Mouse (Mus musculus) lung, postnatal 36 days (tissue): ENCODE data around the gene Foxp1.

Experiments used
- DNase-seq: peaks from one replicate; pipeline ENCODE4 v3.0.0; 2022; ENCODE audit warnings: mixed read lengths

The Foxp1 gene

DNA sequence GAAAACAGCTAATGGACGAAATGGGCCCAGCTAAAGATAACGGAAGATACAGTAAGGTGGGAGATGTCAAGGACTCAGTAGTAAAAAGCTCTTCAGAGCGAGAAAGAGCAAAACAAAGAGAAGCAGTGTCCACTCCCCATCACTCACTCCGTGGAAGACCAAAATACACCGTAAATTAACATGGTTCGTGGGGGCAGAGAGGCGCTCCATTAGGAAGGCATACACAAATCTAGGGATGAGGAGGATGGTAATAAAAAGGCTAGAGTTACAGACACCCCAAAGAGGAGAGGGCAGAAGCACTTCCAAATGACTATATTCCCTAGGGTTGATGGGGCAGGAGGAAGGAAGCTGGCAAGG lies 246.2 kb downstream of the Foxp1 start:
- DNase-seq = no peak

DNA sequence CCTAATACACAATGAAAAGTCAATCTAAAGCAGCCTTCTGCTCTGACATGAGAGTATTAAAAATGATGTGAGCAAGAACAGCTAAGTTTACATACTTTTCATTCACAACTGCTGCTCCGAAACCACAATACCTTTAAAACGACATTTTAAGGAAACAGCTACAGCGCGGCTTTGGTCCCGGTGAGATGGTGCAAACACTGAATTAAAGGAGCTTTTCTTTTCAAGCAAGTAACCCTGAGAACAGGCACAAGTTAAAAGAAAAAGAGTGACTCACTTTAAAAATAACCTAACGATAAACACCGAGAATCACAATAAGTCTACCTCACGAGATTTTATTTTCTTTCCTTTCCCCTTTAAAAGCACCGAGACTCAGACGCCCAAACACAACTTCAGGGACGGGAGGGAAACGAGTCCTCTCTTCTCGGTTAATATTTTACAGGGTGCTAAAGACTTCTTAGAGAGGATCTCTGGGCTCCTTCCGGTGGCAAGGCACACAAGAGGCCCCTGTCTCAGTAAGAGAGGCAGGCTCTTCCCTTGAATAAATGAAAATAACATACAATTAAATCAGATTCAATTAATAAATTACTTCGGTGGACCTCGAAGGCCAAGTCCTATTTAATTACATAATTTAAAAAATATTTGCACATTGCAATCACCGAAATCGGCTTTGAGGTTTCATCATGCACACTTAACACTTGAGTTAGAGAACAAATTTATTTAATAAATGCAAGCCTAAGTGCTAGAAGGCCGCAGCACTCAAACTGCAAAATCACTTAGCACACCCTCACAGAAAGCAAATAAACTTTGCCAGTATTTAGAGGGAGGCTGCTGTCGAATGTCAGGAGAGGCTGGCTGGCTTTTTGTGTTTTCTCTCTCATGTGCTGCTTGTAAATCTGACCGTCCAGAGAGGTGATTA lies 246.9 kb downstream of the Foxp1 start:
- peak; percentile 72 for DNase-seq

- DNase-seq = peak; percentile 27
Observed at GRCm38 (mm10) chr6:99274667-99275066, 247.9 kb downstream of the Foxp1 start.

DNA sequence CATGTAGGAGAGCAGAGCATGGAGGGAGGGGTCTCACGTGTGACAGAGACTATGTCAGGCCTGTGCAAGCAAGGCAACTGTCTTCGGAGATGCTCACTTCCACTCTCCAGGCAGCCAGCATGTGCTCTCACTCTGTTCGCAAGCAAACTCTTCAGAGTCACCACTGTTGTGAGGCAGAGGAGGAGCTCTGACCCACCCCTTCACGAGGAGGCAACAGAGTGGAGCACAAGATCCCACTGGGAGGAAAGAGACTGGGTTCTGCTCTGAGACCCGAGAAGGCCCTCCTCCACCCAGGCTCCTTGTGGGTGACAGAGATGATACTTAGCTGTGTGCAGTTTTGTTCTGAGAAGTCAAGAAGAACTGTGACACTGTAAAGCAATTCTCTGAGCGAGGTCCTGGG lies 248.3 kb downstream of the Foxp1 start:
- DNase-seq = peak; percentile 17

DNA sequence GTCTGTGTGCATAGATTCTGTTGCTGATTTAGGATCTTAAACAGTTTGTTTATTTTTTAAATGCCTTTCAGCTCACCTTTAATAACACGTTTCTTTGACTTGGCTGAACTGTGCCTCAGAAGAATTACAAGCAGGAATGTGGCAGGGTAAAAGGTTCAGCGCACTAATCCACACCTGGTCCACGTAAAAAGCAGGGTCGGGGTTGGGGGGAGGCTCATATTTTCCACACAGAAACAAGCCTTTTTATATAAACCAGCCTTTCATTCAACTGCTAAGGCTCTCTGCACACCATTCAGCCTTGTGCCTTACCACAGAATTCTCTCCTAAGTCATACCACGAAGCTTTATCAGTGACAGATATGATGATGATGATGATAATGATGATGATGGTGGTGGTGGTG lies 249.3 kb downstream of the Foxp1 start:
- DNase-seq = no peak

- DNase-seq = no peak
Observed at GRCm38 (mm10) chr6:99272174-99272573, 250.3 kb downstream of the Foxp1 start.

DNA sequence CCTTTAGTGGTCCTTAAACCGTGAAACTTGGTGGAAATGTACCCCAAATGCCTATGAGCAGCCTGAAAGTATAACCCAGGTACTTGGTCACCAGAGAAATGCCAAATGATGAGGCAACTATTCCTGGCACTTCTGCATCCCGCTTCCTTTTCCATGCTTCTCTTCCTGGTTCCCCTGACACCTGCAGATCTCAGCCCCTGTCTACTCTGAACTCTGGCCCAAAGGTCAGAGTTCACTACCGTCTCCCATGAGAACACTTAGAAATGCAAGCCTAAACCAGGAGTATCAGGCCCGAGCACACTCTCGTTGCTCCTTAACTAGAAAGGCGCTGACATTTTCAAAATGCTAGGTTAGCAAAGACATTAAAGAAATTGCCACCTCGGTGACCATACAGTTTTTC lies 250.8 kb downstream of the Foxp1 start:
- no peak for DNase-seq

- no peak for DNase-seq
Observed at GRCm38 (mm10) chr6:99269921-99270320, 252.6 kb downstream of the Foxp1 start.

- no peak for DNase-seq
Observed at GRCm38 (mm10) chr6:99268171-99269061, 254.1 kb downstream of the Foxp1 start.

DNA sequence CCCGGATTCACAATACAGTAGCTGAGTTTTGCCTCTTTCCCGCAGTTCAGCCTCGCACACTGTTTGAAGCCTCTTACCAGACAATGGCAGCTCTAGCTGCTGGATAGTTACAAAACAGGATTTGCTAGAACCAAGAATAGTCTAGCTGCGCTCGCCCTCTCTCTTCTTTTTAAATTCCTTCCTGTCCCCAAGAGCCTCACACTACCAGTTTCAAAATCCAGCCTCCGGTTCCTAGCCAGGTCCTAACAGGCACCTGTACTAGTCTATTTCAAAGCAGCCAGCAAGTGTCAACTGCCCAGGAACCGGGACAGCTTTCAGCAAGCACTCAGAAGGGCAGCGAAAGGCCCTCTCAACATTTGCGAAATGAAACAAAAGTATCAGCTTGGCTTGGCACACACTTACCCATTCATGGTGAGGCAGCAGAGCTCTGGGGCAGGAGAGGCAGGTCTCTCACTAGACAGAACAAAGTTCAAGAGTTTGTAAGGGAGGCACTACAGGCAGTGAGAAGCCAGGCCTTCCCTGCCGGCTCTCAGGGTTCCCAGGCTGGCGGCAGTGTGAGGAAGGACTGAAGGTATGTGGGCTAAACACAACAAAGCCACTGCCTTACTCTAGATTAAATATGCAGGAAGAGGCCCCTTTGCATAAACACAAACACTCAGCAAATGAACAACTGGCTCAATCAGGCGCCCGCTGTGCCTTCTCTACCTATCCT lies 256.4 kb downstream of the Foxp1 start:
- peak; percentile 84 for DNase-seq

- DNase-seq = peak; percentile 30
Observed at GRCm38 (mm10) chr6:99265173-99265572, 257.3 kb downstream of the Foxp1 start.

DNA sequence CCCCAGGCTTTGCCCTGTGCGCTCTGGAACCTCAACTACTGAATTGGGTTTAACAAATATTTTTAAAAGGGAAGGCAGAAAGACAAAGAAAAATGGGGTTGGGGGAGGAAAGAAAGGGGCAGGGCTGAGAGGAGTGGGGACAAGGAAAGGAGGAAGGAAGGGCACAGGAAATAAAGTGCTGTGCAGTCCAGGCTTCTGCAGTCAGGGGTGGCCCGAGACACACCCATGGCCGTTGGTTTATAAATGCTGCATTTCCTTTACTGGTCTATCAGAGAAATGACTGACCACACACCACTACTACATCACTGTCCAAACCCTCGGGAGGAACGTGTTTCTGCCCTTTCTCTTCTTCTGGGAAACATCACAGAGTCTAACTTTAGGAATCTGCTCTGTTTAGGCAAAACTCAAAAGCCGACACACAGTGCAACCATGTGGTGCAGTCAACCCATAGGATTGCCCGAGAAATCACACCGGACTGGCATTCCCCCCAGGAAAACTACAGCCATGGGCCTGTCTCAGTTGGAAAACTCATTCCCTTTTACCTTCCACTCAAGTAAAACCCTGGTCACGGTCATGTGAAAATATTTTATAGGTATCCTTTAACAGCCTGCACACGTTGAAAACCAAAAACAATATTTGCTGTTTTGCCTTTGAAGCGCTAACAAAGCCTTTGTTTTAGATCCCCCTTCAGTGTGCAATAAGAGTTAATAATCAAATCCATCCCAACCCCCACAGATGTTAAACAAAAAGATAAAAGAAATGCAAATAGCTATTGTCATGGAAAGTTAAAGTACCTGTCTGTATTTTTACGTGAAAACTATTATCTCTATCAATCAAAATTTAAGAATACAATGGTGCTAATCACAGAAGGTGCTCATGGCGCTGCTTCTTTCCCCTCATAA lies 258.1 kb downstream of the Foxp1 start:
- peak; percentile 41 for DNase-seq

DNA sequence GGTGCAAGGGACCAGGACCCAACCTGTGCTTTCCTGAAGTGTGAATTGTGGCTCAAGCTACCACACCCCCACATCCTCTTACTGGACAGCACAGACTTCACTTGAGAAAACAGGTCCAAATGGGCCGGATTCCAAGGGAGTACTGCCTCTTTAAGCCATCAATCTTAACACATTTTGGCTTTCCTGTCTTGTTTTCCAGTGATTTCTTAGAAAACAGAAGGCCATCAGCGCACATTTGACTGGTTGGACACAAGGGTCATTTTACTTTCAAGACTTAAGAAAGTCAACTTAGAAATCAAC lies 258.7 kb downstream of the Foxp1 start:
- DNase-seq = peak; percentile 55

DNA sequence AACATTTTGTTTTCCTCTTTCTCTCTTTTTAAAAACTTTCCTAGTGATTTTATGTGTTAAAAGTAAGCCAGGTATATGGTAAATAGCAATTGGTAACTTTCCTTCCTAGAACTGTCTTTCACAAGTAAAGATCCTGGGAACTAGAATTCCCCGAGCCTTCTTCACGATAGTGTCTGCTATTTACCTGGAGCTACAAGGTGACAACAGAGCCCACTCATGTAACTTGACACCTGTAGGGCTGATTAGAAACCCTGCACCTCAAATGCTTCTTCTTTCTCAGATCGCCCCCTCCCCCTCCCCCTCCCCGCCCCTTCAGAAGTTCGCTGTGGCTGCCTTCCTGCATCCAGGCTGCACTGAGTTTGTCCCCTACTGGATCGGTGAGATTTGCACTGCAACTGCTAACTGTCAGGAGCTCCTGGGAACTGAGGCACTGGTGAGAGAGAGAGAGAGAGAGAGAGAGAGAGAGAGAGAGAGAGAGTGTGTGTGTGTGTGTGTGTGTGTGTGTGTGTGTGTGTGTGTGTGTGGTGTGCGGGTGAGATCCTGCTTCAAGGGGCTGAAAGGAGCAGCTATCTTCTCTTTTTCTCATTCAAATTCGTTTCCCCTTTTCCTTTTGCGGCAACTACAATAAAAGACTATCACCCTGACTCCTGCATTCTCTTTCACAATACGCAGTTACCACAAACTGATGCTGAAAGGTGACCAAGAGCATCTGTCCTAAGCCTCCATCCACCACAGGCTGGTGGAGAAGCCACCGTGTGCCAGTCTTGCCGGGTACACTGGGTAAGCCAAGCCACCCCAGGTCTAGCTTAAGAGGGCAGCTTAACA lies 259.2 kb downstream of the Foxp1 start:
- DNase-seq = no peak

DNA sequence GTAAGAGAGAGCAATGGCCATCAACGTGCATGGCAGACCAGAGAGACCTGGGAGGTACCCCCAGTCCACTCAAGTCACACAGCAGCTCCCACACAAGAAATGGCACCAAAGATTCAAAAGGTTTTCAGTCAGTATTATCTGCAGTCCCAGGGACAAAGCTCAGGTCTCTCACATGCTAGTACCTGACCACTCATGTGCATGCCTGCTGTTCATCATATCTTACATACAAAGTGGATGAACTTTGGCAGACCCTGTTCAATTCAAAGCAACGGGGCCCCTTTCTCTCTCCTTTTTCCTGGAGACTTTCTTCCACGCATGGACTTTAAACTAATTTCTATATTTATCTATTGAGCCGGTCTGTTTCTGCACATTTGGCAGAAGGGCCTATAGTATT lies 260.8 kb downstream of the Foxp1 start:
- DNase-seq = no peak

DNA sequence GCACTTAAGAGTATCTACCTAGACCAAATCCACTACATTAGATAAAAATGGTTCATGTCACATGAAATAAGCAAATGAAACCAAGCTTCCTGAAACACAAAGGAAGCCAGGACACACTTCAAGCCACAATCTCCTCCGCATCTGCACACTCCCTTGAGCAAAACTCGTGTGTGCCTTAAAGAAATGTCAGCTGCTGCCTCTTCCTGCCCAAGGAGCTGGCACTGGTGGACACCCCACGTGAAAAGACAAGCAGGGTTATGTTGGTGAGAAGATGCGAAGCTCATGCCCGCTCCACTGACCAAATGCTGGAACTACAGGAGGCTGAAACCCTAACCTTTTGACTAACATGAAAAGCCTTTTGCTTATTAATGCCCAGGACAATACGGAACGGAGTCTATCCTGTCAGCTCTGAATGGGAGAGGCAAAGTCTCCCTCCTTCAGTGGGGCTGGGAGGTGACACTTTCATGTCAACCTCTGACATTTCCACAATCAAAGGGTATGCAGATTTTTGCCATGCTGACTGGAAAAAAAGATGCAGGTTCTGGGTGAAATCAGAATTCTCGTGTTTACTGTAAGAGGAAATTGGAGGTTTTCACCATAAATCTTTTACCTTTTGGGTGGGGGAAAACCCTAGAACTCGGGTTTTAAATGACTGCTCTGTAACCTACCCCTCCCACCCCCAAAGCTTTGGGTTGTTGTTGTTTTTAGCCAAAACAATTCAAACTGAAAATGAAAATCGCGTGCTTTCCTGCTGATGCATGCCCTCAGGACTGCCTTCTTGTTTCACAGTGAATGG lies 261.4 kb downstream of the Foxp1 start:
- DNase-seq = peak; percentile 24

- no peak for DNase-seq
Observed at GRCm38 (mm10) chr6:99258346-99258745, 264.2 kb downstream of the Foxp1 start.

- DNase-seq = no peak
Observed at GRCm38 (mm10) chr6:99257676-99258075, 264.8 kb downstream of the Foxp1 start.

DNA sequence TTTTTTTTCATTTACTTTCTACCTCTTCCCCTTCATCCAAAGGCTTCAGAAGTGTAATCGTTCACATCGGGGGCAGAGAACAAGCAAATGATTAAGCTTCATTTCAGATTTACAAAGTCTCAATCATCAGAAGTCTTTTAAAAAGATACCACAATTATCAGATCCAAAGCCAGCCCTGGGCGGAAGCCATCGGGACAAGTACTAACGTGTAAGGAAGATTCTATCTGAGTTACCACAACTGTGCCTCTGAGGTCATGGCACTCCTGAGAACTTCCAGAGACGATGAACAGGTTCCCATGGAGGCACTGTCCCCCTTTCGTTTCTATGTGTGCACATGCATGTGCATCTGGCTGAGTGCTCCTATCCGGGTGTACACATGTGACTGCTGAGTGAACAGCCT lies 269.2 kb downstream of the Foxp1 start:
- DNase-seq = no peak

DNA sequence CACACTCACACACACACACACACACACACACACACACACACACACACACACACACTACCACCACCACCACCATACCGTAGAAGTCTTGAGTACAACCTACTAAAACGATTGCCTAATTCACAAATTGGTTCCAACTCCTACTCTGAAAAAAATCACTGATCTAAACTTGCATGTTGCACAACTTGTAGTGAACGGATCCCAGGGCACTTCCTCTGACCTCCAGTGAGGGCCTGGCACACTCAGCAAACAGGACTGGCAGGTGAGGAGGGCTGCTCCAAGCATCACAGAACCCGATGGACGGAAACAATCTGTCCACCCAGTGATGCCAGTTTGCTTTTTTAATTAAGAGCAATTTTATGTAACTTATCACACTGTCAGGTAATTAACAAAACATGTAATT lies 269.7 kb downstream of the Foxp1 start:
- peak; percentile 73 for DNase-seq

DNA sequence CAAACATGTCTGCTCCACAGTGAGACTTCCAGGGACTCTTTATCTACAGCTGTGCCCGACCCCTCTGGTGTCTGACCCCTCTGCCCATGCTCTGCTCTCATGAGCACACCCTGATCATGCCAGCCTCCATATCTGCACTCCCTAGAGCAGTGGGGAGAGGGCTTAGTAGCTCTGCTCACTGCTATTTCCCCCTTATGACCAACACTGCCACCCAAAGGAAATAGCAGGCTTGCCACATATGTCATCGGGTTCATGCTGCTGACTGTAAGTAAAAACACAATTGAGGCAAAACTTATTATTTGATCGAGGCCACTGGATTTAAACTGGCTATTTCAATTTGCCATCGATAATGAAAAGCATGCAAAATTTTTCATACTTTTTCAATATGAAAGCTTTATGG lies 270.6 kb downstream of the Foxp1 start:
- DNase-seq = peak; percentile 28
